Mouse (Mus musculus) CH12.LX (cell line): ENCODE data around the gene Gm45799. TPM values are rescaled to one million over a fixed set of nuclear protein-coding genes. Genes with fewer than 3 reads are reported as not detected.

ENCODE experiments used
- DNase-seq: peaks from one replicate; pipeline ENCODE4 v3.0.0-alpha.2; 2013; ENCODE audit errors: extremely low read depth
- H3K27ac ChIP-seq: 2 replicates; pipeline ENCODE4 v1.5.1; 2012; ENCODE audit warnings: low read depth, mild to moderate bottlenecking, control low read depth, moderate library complexity; ENCODE audit not compliant: insufficient read depth
- H3K27me3 ChIP-seq: replicated peaks from 2 replicates; pipeline ENCODE3; 2012; ENCODE audit warnings: inconsistent platforms
- H3K36me3 ChIP-seq, 2 experiments: replicated peaks in 1 of 2; 2 replicates each; pipeline versions ENCODE3 to v1.6.1; 2012; ENCODE audit warnings: inconsistent platforms in 1 of 2, low read length in 1 of 2, mild to moderate bottlenecking in 1 of 2, mixed read lengths in 1 of 2, moderate library complexity in 1 of 2; ENCODE audit not compliant: control insufficient read depth in 1 of 2, insufficient read depth in 1 of 2
- H3K4me1 ChIP-seq, 2 experiments: 2 replicates each; pipeline ENCODE4 v1.6.1; 2012; ENCODE audit warnings: inconsistent platforms in 1 of 2, moderate library complexity in 1 of 2; ENCODE audit not compliant: insufficient read depth in 2 of 2, control insufficient read depth in 1 of 2
- H3K4me2 ChIP-seq: 2 replicates; pipeline ENCODE4 v1.6.1; 2012; ENCODE audit warnings: low read depth, mild to moderate bottlenecking, control low read depth; ENCODE audit not compliant: poor library complexity, insufficient read depth, severe bottlenecking
- H3K4me3 ChIP-seq, 3 experiments: fragments of 150-350 bp in 1 of 3; sonication (generic) in 1 of 3; replicated peaks in 1 of 3; 2 replicates each; pipeline versions ENCODE3 to v1.5.1; 2011 to 2012; ENCODE audit warnings: low read depth in 2 of 3, low read length in 2 of 3, mild to moderate bottlenecking in 2 of 3, moderate library complexity in 2 of 3, control low read depth in 1 of 3, improper control_type of control experiment in 1 of 3, inconsistent platforms in 1 of 3, mixed read lengths in 1 of 3; ENCODE audit not compliant: poor library complexity in 1 of 3
- H3K79me2 ChIP-seq: replicated peaks from 2 replicates; pipeline ENCODE4 v1.6.1; 2012; ENCODE audit warnings: mild to moderate bottlenecking, moderate library complexity; ENCODE audit not compliant: control insufficient read depth, poor library complexity, insufficient read depth, severe bottlenecking; ENCODE audit errors: extremely low read depth
- H3K9ac ChIP-seq: 2 replicates; pipeline ENCODE4 v1.6.1; 2012; ENCODE audit warnings: low read depth, mild to moderate bottlenecking, control low read depth, moderate library complexity; ENCODE audit not compliant: insufficient read depth
- H3K9me3 ChIP-seq: replicated peaks from 2 replicates; pipeline ENCODE3; 2012; ENCODE audit warnings: low read length, inconsistent platforms, mixed read lengths
- BHLHE40 ChIP-seq: IDR thresholded peaks from 2 replicates; pipeline ENCODE4 v1.6.1; 2011; ENCODE audit warnings: mild to moderate bottlenecking, low read depth, low read length, improper control_type of control experiment
- CHD2 ChIP-seq: IDR thresholded peaks from 2 replicates; pipeline ENCODE4 v1.6.1; 2011; ENCODE audit warnings: low read length, improper control_type of control experiment
- CTCF ChIP-seq, 2 experiments: IDR thresholded peaks in 1 of 2; conservative IDR thresholded peaks in 1 of 2; 2 replicates each; pipeline ENCODE4 v1.5.1; 2011 to 2012; ENCODE audit warnings: low read depth in 2 of 2, low read length in 2 of 2, improper control_type of control experiment in 1 of 2, inconsistent platforms in 1 of 2, mild to moderate bottlenecking in 1 of 2, moderate library complexity in 1 of 2
- E2F4 ChIP-seq: IDR thresholded peaks from 2 replicates; pipeline ENCODE4 v1.6.1; 2011; ENCODE audit warnings: low read depth, low read length, improper control_type of control experiment; ENCODE audit not compliant: insufficient replicate concordance
- ELF1 ChIP-seq: IDR thresholded peaks from 2 replicates; pipeline ENCODE4 v1.6.1; 2014; ENCODE audit warnings: low read depth, mild to moderate bottlenecking, inconsistent platforms, low read length, improper control_type of control experiment
- HCFC1 ChIP-seq: IDR thresholded peaks from 2 replicates; pipeline ENCODE4 v1.6.1; 2012; ENCODE audit warnings: low read depth, mild to moderate bottlenecking, inconsistent platforms, low read length, improper control_type of control experiment
- JUND ChIP-seq: conservative IDR thresholded peaks from 2 replicates; pipeline ENCODE4 v1.6.1; 2011; ENCODE audit warnings: low read depth, low read length, improper control_type of control experiment
- KAT2A ChIP-seq: IDR thresholded peaks from 2 replicates; pipeline ENCODE4 v1.6.1; 2012; ENCODE audit warnings: low read length, improper control_type of control experiment, inconsistent platforms; ENCODE audit not compliant: insufficient replicate concordance
- MAFK ChIP-seq: IDR thresholded peaks from 2 replicates; pipeline ENCODE4 v1.6.1; 2011; ENCODE audit warnings: low read length, improper control_type of control experiment; ENCODE audit not compliant: insufficient replicate concordance
- MAZ ChIP-seq: IDR thresholded peaks from 2 replicates; pipeline ENCODE4 v1.6.1; 2012; ENCODE audit warnings: low read depth, mild to moderate bottlenecking, inconsistent platforms, low read length, improper control_type of control experiment, moderate library complexity
- MXI1 ChIP-seq: IDR thresholded peaks from 2 replicates; pipeline ENCODE4 v1.6.1; 2011; ENCODE audit warnings: mild to moderate bottlenecking, low read depth, low read length, improper control_type of control experiment
- MYC ChIP-seq: IDR thresholded peaks from 2 replicates; pipeline ENCODE4 v1.6.1; 2011; ENCODE audit warnings: low read depth, mild to moderate bottlenecking, improper control_type of control experiment, low read length
- NELFE ChIP-seq: IDR thresholded peaks from 2 replicates; pipeline ENCODE4 v1.6.1; 2011; ENCODE audit warnings: low read depth, low read length, improper control_type of control experiment
- NRF1 ChIP-seq: IDR thresholded peaks from 2 replicates; pipeline ENCODE4 v1.6.1; 2014; ENCODE audit warnings: low read depth, mild to moderate bottlenecking, inconsistent platforms, low read length, improper control_type of control experiment, moderate library complexity
- POLR2A ChIP-seq: IDR thresholded peaks from 2 replicates; pipeline ENCODE4 v1.6.1; 2011; ENCODE audit warnings: low read depth, mild to moderate bottlenecking, improper control_type of control experiment, low read length
- POLR2AphosphoS2 ChIP-seq: IDR thresholded peaks from 2 replicates; pipeline ENCODE4 v1.6.1; 2011; ENCODE audit warnings: low read depth, low read length, improper control_type of control experiment
- RAD21 ChIP-seq: IDR thresholded peaks from 2 replicates; pipeline ENCODE4 v1.6.1; 2011; ENCODE audit warnings: low read depth, mild to moderate bottlenecking, low read length, improper control_type of control experiment, moderate library complexity
- SMC3 ChIP-seq: IDR thresholded peaks from 2 replicates; pipeline ENCODE4 v1.6.1; 2011; ENCODE audit warnings: low read depth, low read length, improper control_type of control experiment
- TBP ChIP-seq: conservative IDR thresholded peaks from 2 replicates; pipeline ENCODE4 v1.6.1; 2011; ENCODE audit warnings: low read depth, low read length, improper control_type of control experiment
- TCF12 ChIP-seq: IDR thresholded peaks from 2 replicates; pipeline ENCODE4 v1.6.1; 2014; ENCODE audit warnings: low read depth, mild to moderate bottlenecking, inconsistent platforms, low read length, improper control_type of control experiment
- ZMIZ1 ChIP-seq: IDR thresholded peaks from 2 replicates; pipeline ENCODE4 v1.6.1; 2012; ENCODE audit warnings: low read depth, mild to moderate bottlenecking, inconsistent platforms, low read length, improper control_type of control experiment
- dilution Hi-C: fragments of 300-500 bp; cut with MboI; formaldehyde crosslinking; loops from 2 replicates; pipeline ENCODE4 v1.14.3; 2020; ENCODE audit warnings: low sequenced_read_pairs; ENCODE audit not compliant: extremely low pct_unique_long_range_greater_than_20kb, extremely low pct_ligation_motif_present
- in situ Hi-C: fragments of 300-500 bp; cut with MboI; formaldehyde crosslinking; loops from 3 replicates; pipeline ENCODE4 v1.14.3; 2019; ENCODE audit warnings: low sequenced_read_pairs, low pct_ligation_motif_present, low pct_unique_long_range_greater_than_20kb, mixed read lengths
- polyA plus RNA-seq: library from polyadenylated mRNA; unstranded; fragments of >175 nt; gene quantifications from 2 replicates; pipeline ENCODE4 v1.2.1, GENCODE M21; 2012; ENCODE audit warnings: low read depth; ENCODE audit not compliant: insufficient read length
- total RNA-seq, 2 experiments: library from RNA; depleted of rRNA; stranded (reverse); fragments of 300-350 nt in 1 of 2; fragments of >200 nt in 1 of 2; gene quantifications; 2 replicates each; pipeline ENCODE4 v1.2.3; 2012 to 2014

Gene Gm45799
- 54.4 and 78.4 TPM in 2 replicates for total RNA-seq (2012; rRNA removed)
- total RNA-seq (2014; rRNA removed): 37.7 and 51.6 TPM in 2 replicates
- polyA plus RNA-seq: 54.0 and 73.5 TPM in 2 replicates

- Histone ChIP-seq H3K4me2 (peak within 1 kb of the TSS; percentile 82), H3K79me2 (peaks cover 17% of the 10 kb centered on the region; the same call in 1 of the 2 replicates), H3K4me1 (peaks cover 7 to 39% of the 10 kb centered on the region in 2 experiments; a peak in 3 of 4 replicates), H3K9me3 (no peaks in the 10 kb centered on the region), H3K4me3 (peak within 1 kb of the TSS; percentile 91 to 99 (median 93)), H3K9ac (peak within 1 kb of the TSS; percentile 79), H3K36me3 (peaks cover 18 to 71% of the 10 kb centered on the region in 2 experiments), H3K27ac (peak within 1 kb of the TSS; percentile 27; the same call in 1 of the 2 replicates)
- dilution Hi-C loops (no loop called here), in situ Hi-C loops (loop anchor here (10.0 kb wide), 1 partner anchor 164 kb away; no protein-coding TSS in a partner anchor)
- TF ChIP-seq MAZ: 0 out of 2 replicates have a peak, but pooled peaks have one; percentile 62
- no peak for TF ChIP-seq E2F4
- no peak for TF ChIP-seq JUND
- TF ChIP-seq BHLHE40: peak; percentile 89
- no peak for TF ChIP-seq MYC
- 0 out of 2 replicates have a peak, but pooled peaks have one; percentile 53 for TF ChIP-seq MXI1
- TF ChIP-seq POLR2A: peak; percentile 82
- peak; percentile 65; the same call in 1 of the 2 replicates for TF ChIP-seq CHD2
- no peak for TF ChIP-seq MAFK
- TF ChIP-seq NELFE: peak; percentile 74
- peak; percentile 78; the same call in 1 of the 2 replicates for TF ChIP-seq KAT2A
- TF ChIP-seq ZMIZ1: no peak; the same call in 1 of the 2 replicates
- TF ChIP-seq TCF12: peak; percentile 44
- TF ChIP-seq SMC3: no peak
- peak; percentile 67 for TF ChIP-seq TBP
- TF ChIP-seq HCFC1: peak; percentile 91
- TF ChIP-seq ELF1: peak; percentile 90
- TF ChIP-seq, all 38 proteins: peak for 11
- peak; percentile 98 for DNase-seq
- H3K27me3 ChIP-seq: no peaks in the 10 kb centered on the region
These were observed at the start of gene Gm45799, which contains the start of gene Arfip2 for GRCm38 (mm10) chr7:105640233-105640893. Gene Gm45799 (plus strand): TSS chr7:105640552. Gene Arfip2 (minus strand): TSS chr7:105640416.

- DNase-seq: peak; percentile 61
- peaks cover 3% of the 10 kb centered on the region for H3K9me3 ChIP-seq
- H3K4me3 ChIP-seq: no peak overlapping the region
- dilution Hi-C loops (no loop called here), in situ Hi-C loops (no loop called here)
- H3K4me1 ChIP-seq: peaks cover 3 to 18% of the 10 kb centered on the region in 2 experiments; a peak in 2 of 4 replicates
- TF ChIP-seq POLR2AphosphoS2: no peak
- TF ChIP-seq SMC3: peak; percentile 81
- TF ChIP-seq NELFE: no peak
- peak; percentile 79 for TF ChIP-seq RAD21
- no peak for TF ChIP-seq MAZ
- peak; percentile 37 to 84; a peak in 3 of 4 replicates for TF ChIP-seq CTCF (conservative IDR thresholded peaks at IDR 0.05 in 1 of 2, IDR thresholded peaks at IDR 0.05 in 1 of 2; ENCODE audit: low read depth in 2 of 2, low read length in 2 of 2)
- 0 out of 2 replicates have a peak, but pooled peaks have one; percentile 20 for TF ChIP-seq NRF1
- H3K4me2 ChIP-seq: no peak overlapping the region
- no peak overlapping the region for H3K9ac ChIP-seq
- no peaks in the 10 kb centered on the region for H3K36me3 ChIP-seq
- no peaks in the 10 kb centered on the region for H3K27me3 ChIP-seq
- no peaks in the 10 kb centered on the region for H3K79me2 ChIP-seq
- H3K27ac ChIP-seq: no peak overlapping the region
These were observed 37.3 kb upstream of the Gm45799 start for GRCm38 (mm10) chr7:105602860-105603623.
